Mouse (Mus musculus): ENCODE data around the gene Olfr1355.
"Not testable (repeated sequence)": the region's sequence is repeated elsewhere in the genome, so short reads cannot be mapped to it uniquely, and the experiment has no call there.

DNA sequence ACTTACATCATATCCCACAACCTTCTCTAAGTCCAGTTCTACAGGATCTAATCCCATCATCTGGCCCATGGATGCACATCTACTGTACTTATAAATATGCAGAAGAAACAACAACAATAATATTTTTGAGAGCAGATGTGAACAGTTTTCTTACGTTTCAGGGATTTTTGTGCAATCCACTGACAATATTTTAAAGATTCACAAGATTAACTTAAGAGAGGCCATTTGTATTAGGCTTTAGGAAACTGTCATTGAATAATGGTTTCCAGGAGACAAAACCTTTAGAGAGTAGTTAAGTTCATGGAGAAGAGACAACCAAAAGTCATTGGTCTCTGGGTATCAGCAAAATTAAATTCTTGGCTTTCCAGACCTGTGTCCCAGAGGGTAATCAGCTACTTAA lies 37.5 kb downstream of the Olfr1355 start, which contains the start of gene Olfr1354:
- not testable (repeated sequence) for TF ChIP-seq CTCF, EP300 (IDR thresholded peaks at IDR 0.05; ENCODE audit: low read depth)

All from liver, embryonic 14.5 days (tissue).